Mouse (Mus musculus) heart, adult 2 months (tissue): ENCODE measurements around the gene Pitpnc1.

Experiments used
- CTCF ChIP-seq: fragments of 200-600 bp; IDR thresholded peaks from 2 replicates; pipeline ENCODE4 v1.8.1; 2022; ENCODE audit warnings: antibody characterized with exemption, mild to moderate bottlenecking, moderate library complexity
- POLR2A ChIP-seq: fragments of 200-500 bp; IDR thresholded peaks from 2 replicates; pipeline ENCODE4 v1.6.1; 2011; ENCODE audit warnings: mild to moderate bottlenecking, low read depth, low read length, control low read depth; ENCODE audit not compliant: insufficient read depth

GRCm38 (mm10) chr11:107325739-107326725, 144.5 kb downstream of the Pitpnc1 start:
- no peak for TF ChIP-seq POLR2A
- TF ChIP-seq CTCF: no peak
